25 mouse cellular contexts compared by ENCODE assay signal in the genomic region with DNA sequence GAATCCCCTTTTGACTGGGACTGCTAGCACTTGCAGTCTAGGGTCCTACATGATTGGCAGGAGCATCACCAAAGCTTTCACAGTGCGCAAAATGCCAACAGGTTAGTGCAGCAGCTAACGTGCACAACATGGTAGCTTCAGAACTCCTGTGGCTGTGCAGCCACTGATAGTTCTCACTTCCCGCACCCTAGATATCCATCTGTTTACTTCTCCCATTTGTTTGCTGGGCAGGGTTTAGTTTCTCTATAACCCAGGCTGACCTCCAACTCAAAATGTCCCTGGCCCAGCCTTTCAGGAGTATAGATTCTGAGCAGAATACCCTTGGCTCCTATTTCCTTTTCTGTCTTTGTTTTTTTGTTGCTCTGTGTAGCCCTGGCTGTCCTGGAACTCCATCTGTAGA.
"Had no signal": no experiment of that assay in that cellular context is flagged by ENCODE, and none has a peak within 500 bp of the region (broad histone marks: within the 10 kb centered on the region; RNA-seq: fewer than 3 reads in every experiment).

No protein-coding gene starts in this region.

- H3K27ac ChIP-seq: heart, embryonic 13.5 days; heart, embryonic 15.5 days; hindbrain, embryonic 10.5 days; hindbrain, embryonic 12.5 days; hindbrain, embryonic 14.5 days; intestine, embryonic 15.5 days; limb, embryonic 13.5 days; limb, embryonic 15.5 days; liver, embryonic 14.5 days had no signal

- ATAC-seq: forebrain, embryonic 16.5 days; hindbrain, embryonic 16.5 days; inflammation-experienced regulatory T-cells, adult 6 months; intestine, embryonic 15.5 days; intestine, postnatal 0 days had no signal

- H3K9me3 ChIP-seq: heart, embryonic 13.5 days; heart, embryonic 15.5 days; hindbrain, embryonic 10.5 days; hindbrain, embryonic 12.5 days; intestine, embryonic 15.5 days; limb, embryonic 13.5 days; limb, embryonic 15.5 days had no signal

- H3K4me1 ChIP-seq: heart, embryonic 13.5 days; heart, embryonic 15.5 days; hindbrain, embryonic 10.5 days; hindbrain, embryonic 12.5 days; intestine, embryonic 15.5 days; limb, embryonic 13.5 days; limb, embryonic 15.5 days had no signal

- DNase-seq: gastrocnemius, postnatal 10 days; gastrocnemius, postnatal 25 days; heart, adult 18-20 months; heart, postnatal 14 days; heart, postnatal 4 days; kidney, adult 18-20 months; kidney, adult 8-10 months; kidney, postnatal 10 days; kidney, postnatal 25 days; layer of hippocampus, postnatal 36 days; left cerebral cortex, postnatal 4 days had no signal

- H3K27me3 ChIP-seq: heart, embryonic 13.5 days; heart, embryonic 15.5 days; hindbrain, embryonic 12.5 days; intestine, embryonic 15.5 days; limb, embryonic 13.5 days; limb, embryonic 15.5 days had no signal

- H3K4me2 ChIP-seq: heart, embryonic 11.5 days; heart, embryonic 13.5 days; heart, embryonic 15.5 days; hindbrain, embryonic 12.5 days; hindbrain, embryonic 14.5 days; intestine, embryonic 15.5 days; limb, embryonic 13.5 days; limb, embryonic 15.5 days had no signal

- H3K9ac ChIP-seq: heart, embryonic 13.5 days; heart, embryonic 15.5 days; hindbrain, embryonic 12.5 days; hindbrain, embryonic 14.5 days; intestine, embryonic 15.5 days; limb, embryonic 13.5 days; limb, embryonic 15.5 days; liver, embryonic 14.5 days had no signal

- H3K4me3 ChIP-seq: heart, embryonic 13.5 days; heart, embryonic 15.5 days; hindbrain, embryonic 10.5 days; hindbrain, embryonic 12.5 days; intestine, embryonic 15.5 days; limb, embryonic 13.5 days; limb, embryonic 15.5 days had no signal
